Mouse (Mus musculus): ENCODE results near the gene Pianp. TPM values are rescaled to one million over a fixed set of nuclear protein-coding genes. Genes with fewer than 3 reads are reported as not detected.
A peak's percentile ranks its signal among the peaks of the same experiment; 100 is the strongest.

Gene Pianp
- polyA plus RNA-seq, 1 experiment from 2014 or later: 1.6 TPM

GRCm38 (mm10) chr6:124965747-124966146 is 30.7 kb upstream of the Pianp start:
- no peaks in the 10 kb centered on the region; the same call in none of the 2 replicates for H3K4me1 ChIP-seq (replicated peaks; ENCODE audit: control insufficient read depth, insufficient read depth, low read length)
- ATAC-seq (ENCODE audit: low FRiP score) (peak; percentile 36; the same call in 1 of the 2 replicates), DNase-seq (ENCODE audit: low spot score) (peak; percentile 41)
- H3K4me3 ChIP-seq (ENCODE audit: low read depth, low read length): peak overlapping the region; percentile 83
- peak overlapping the region; percentile 94 for H3K9ac ChIP-seq (ENCODE audit: low read depth, low read length)
- 19% methylated on average over 15 of the region's 15 CpGs for WGBS
- peak overlapping the region; percentile 84 for H3K27ac ChIP-seq (ENCODE audit: low read depth, low read length)
- H3K36me3 ChIP-seq (ENCODE audit: control insufficient read depth, insufficient read depth, low read length): no peaks in the 10 kb centered on the region
- no peaks in the 10 kb centered on the region for H3K9me3 ChIP-seq (ENCODE audit: control insufficient read depth, low read length)
- H3K27me3 ChIP-seq (ENCODE audit: control insufficient read depth, insufficient read depth, low read length): no peaks in the 10 kb centered on the region
- H3K4me2 ChIP-seq (replicated peaks; ENCODE audit: low read depth, low read length): peak overlapping the region; percentile 82

GRCm38 (mm10) chr6:124966466-124967118 is 29.9 kb upstream of the Pianp start:
- H3K27me3 ChIP-seq (ENCODE audit: control insufficient read depth, insufficient read depth, low read length): no peaks in the 10 kb centered on the region
- no peaks in the 10 kb centered on the region for H3K9me3 ChIP-seq (ENCODE audit: control insufficient read depth, low read length)
- H3K27ac ChIP-seq (ENCODE audit: low read depth, low read length): no peak overlapping the region
- peak; percentile 6 for DNase-seq (ENCODE audit: low spot score)
- ATAC-seq (ENCODE audit: low FRiP score): no peak
- 98% methylated on average over 7 of the region's 7 CpGs for whole genome bisulfite sequencing
- no peak overlapping the region for H3K4me2 ChIP-seq (replicated peaks; ENCODE audit: low read depth, low read length)
- H3K9ac ChIP-seq (ENCODE audit: low read depth, low read length): no peak overlapping the region
- H3K4me1 ChIP-seq (replicated peaks; ENCODE audit: control insufficient read depth, insufficient read depth, low read length): no peaks in the 10 kb centered on the region; the same call in none of the 2 replicates
- no peaks in the 10 kb centered on the region for H3K36me3 ChIP-seq (ENCODE audit: control insufficient read depth, insufficient read depth, low read length)
- H3K4me3 ChIP-seq (ENCODE audit: low read depth, low read length): no peak overlapping the region

GRCm38 (mm10) chr6:124967766-124968165 is 28.7 kb upstream of the Pianp start:
- H3K27me3 ChIP-seq (ENCODE audit: control insufficient read depth, insufficient read depth, low read length): no peaks in the 10 kb centered on the region
- 75% methylated on average over 4 of the region's 4 CpGs for WGBS
- no peak overlapping the region for H3K27ac ChIP-seq (ENCODE audit: low read depth, low read length)
- no peaks in the 10 kb centered on the region for H3K9me3 ChIP-seq (ENCODE audit: control insufficient read depth, low read length)
- no peaks in the 10 kb centered on the region; the same call in none of the 2 replicates for H3K4me1 ChIP-seq (replicated peaks; ENCODE audit: control insufficient read depth, insufficient read depth, low read length)
- no peak overlapping the region for H3K4me3 ChIP-seq (ENCODE audit: low read depth, low read length)
- H3K4me2 ChIP-seq (replicated peaks; ENCODE audit: low read depth, low read length): no peak overlapping the region
- H3K36me3 ChIP-seq (ENCODE audit: control insufficient read depth, insufficient read depth, low read length): no peaks in the 10 kb centered on the region
- no peak overlapping the region for H3K9ac ChIP-seq (ENCODE audit: low read depth, low read length)
- DNase-seq (ENCODE audit: low spot score) (peak; percentile 67), ATAC-seq (ENCODE audit: low FRiP score) (no peak)

GRCm38 (mm10) chr6:124992241-124992640 is 4.3 kb upstream of the Pianp start:
- Histone ChIP-seq H3K4me1 (replicated peaks; ENCODE audit: control insufficient read depth, insufficient read depth, low read length) (no peaks in the 10 kb centered on the region; the same call in 1 of the 2 replicates), H3K9ac (ENCODE audit: low read depth, low read length) (no peak overlapping the region), H3K4me3 (ENCODE audit: low read depth, low read length) (no peak overlapping the region), H3K36me3 (ENCODE audit: control insufficient read depth, insufficient read depth, low read length) (no peaks in the 10 kb centered on the region), H3K27ac (ENCODE audit: low read depth, low read length) (no peak overlapping the region), H3K27me3 (ENCODE audit: control insufficient read depth, insufficient read depth, low read length) (peaks cover 22% of the 10 kb centered on the region), H3K4me2 (replicated peaks; ENCODE audit: low read depth, low read length) (no peak overlapping the region), H3K9me3 (ENCODE audit: control insufficient read depth, low read length) (no peaks in the 10 kb centered on the region)
- ATAC-seq (ENCODE audit: low FRiP score) (no peak), DNase-seq (ENCODE audit: low spot score) (no peak)
- 81% methylated on average over 4 of the region's 4 CpGs for WGBS

- Histone ChIP-seq H3K4me2 (replicated peaks; ENCODE audit: low read depth, low read length) (no peak overlapping the region), H3K27me3 (ENCODE audit: control insufficient read depth, insufficient read depth, low read length) (peaks cover 32% of the 10 kb centered on the region), H3K36me3 (ENCODE audit: control insufficient read depth, insufficient read depth, low read length) (no peaks in the 10 kb centered on the region), H3K9me3 (ENCODE audit: control insufficient read depth, low read length) (no peaks in the 10 kb centered on the region), H3K9ac (ENCODE audit: low read depth, low read length) (no peak overlapping the region), H3K4me3 (ENCODE audit: low read depth, low read length) (no peak overlapping the region), H3K27ac (ENCODE audit: low read depth, low read length) (no peak overlapping the region), H3K4me1 (replicated peaks; ENCODE audit: control insufficient read depth, insufficient read depth, low read length) (no peaks in the 10 kb centered on the region; the same call in 1 of the 2 replicates)
- 88% methylated on average over 9 of the region's 9 CpGs for WGBS
- DNase-seq (ENCODE audit: low spot score) (no peak), ATAC-seq (ENCODE audit: low FRiP score) (no peak)
Measured at GRCm38 (mm10) chr6:124993365-124993764, 3.1 kb upstream of the Pianp start.

GRCm38 (mm10) chr6:124993876-124994275 is 2.6 kb upstream of the Pianp start:
- Histone ChIP-seq H3K9me3 (ENCODE audit: control insufficient read depth, low read length) (no peaks in the 10 kb centered on the region), H3K27ac (ENCODE audit: low read depth, low read length) (no peak overlapping the region), H3K4me3 (ENCODE audit: low read depth, low read length) (no peak overlapping the region), H3K4me2 (replicated peaks; ENCODE audit: low read depth, low read length) (no peak overlapping the region), H3K27me3 (ENCODE audit: control insufficient read depth, insufficient read depth, low read length) (peaks cover 37% of the 10 kb centered on the region), H3K9ac (ENCODE audit: low read depth, low read length) (no peak overlapping the region), H3K36me3 (ENCODE audit: control insufficient read depth, insufficient read depth, low read length) (no peaks in the 10 kb centered on the region), H3K4me1 (replicated peaks; ENCODE audit: control insufficient read depth, insufficient read depth, low read length) (peaks cover 2% of the 10 kb centered on the region; the same call in 1 of the 2 replicates)
- DNase-seq (ENCODE audit: low spot score) (peak; percentile 51), ATAC-seq (ENCODE audit: low FRiP score) (peak; percentile 36; the same call in 1 of the 2 replicates)
- WGBS: 13% methylated on average over 11 of the region's 11 CpGs

- no peak overlapping the region for H3K9ac ChIP-seq (ENCODE audit: low read depth, low read length)
- H3K4me2 ChIP-seq (replicated peaks; ENCODE audit: low read depth, low read length): no peak overlapping the region
- no peak overlapping the region for H3K4me3 ChIP-seq (ENCODE audit: low read depth, low read length)
- H3K27ac ChIP-seq (ENCODE audit: low read depth, low read length): no peak overlapping the region
- H3K4me1 ChIP-seq (replicated peaks; ENCODE audit: control insufficient read depth, insufficient read depth, low read length): peaks cover 2% of the 10 kb centered on the region; the same call in 1 of the 2 replicates
- no peaks in the 10 kb centered on the region for H3K36me3 ChIP-seq (ENCODE audit: control insufficient read depth, insufficient read depth, low read length)
- no peak for ATAC-seq (ENCODE audit: low FRiP score)
- H3K27me3 ChIP-seq (ENCODE audit: control insufficient read depth, insufficient read depth, low read length): peaks cover 49% of the 10 kb centered on the region
- H3K9me3 ChIP-seq (ENCODE audit: control insufficient read depth, low read length): no peaks in the 10 kb centered on the region
- DNase-seq (ENCODE audit: low spot score): no peak
- WGBS: 83% methylated on average over 7 of the region's 7 CpGs
Measured at GRCm38 (mm10) chr6:124995246-124995645, 1.2 kb upstream of the Pianp start.

- Histone ChIP-seq H3K27me3 (ENCODE audit: control insufficient read depth, insufficient read depth, low read length) (peaks cover 54% of the 10 kb centered on the region), H3K4me2 (replicated peaks; ENCODE audit: low read depth, low read length) (peak overlapping the region; percentile 100; the same call in 1 of the 2 replicates), H3K9ac (ENCODE audit: low read depth, low read length) (no peak overlapping the region), H3K4me3 (ENCODE audit: low read depth, low read length) (no peak overlapping the region), H3K27ac (ENCODE audit: low read depth, low read length) (no peak overlapping the region), H3K4me1 (replicated peaks; ENCODE audit: control insufficient read depth, insufficient read depth, low read length) (peaks cover 2% of the 10 kb centered on the region; the same call in 1 of the 2 replicates), H3K36me3 (ENCODE audit: control insufficient read depth, insufficient read depth, low read length) (no peaks in the 10 kb centered on the region), H3K9me3 (ENCODE audit: control insufficient read depth, low read length) (no peaks in the 10 kb centered on the region)
- WGBS: 54% methylated on average over 8 of the region's 8 CpGs
- DNase-seq (ENCODE audit: low spot score) (no peak), ATAC-seq (ENCODE audit: low FRiP score) (no peak)
Measured at GRCm38 (mm10) chr6:124995831-124996403, 577 bp upstream of the Pianp start.

- no peak overlapping the region for H3K27ac ChIP-seq (ENCODE audit: low read depth, low read length)
- WGBS: 3% methylated on average over 8 of the region's 8 CpGs
- H3K4me2 ChIP-seq (replicated peaks; ENCODE audit: low read depth, low read length): no peak overlapping the region
- ATAC-seq (ENCODE audit: low FRiP score): no peak
- H3K9ac ChIP-seq (ENCODE audit: low read depth, low read length): no peak overlapping the region
- H3K4me3 ChIP-seq (ENCODE audit: low read depth, low read length): no peak overlapping the region
- no peaks in the 10 kb centered on the region for H3K9me3 ChIP-seq (ENCODE audit: control insufficient read depth, low read length)
- peaks cover 2% of the 10 kb centered on the region for H3K4me1 ChIP-seq (replicated peaks; ENCODE audit: control insufficient read depth, insufficient read depth, low read length)
- H3K36me3 ChIP-seq (ENCODE audit: control insufficient read depth, insufficient read depth, low read length): no peaks in the 10 kb centered on the region
- H3K27me3 ChIP-seq (ENCODE audit: control insufficient read depth, insufficient read depth, low read length): peaks cover 62% of the 10 kb centered on the region
- peak; percentile 19 for DNase-seq (ENCODE audit: low spot score)
Measured at GRCm38 (mm10) chr6:124998066-124998465, 1.6 kb downstream of the Pianp start.
